ENCODE assay signal across 8 mouse cellular contexts in genomic region chr7:44589946-44590345, GRCm38 (mm10). TPM values are rescaled to one million over a fixed set of nuclear protein-coding genes. Genes with fewer than 3 reads are reported as not detected.
DNase-seq lines count a peak whose midpoint lies in the region; ATAC-seq lines count a peak whose summit lies in the region.

No protein-coding gene starts in this region.

- H3K9ac ChIP-seq in intestine, embryonic 16.5 days (ENCODE audit: low read depth, low read length): no peak overlapping the region
- H3K9ac ChIP-seq in midbrain, embryonic 12.5 days (replicated peaks): no peak overlapping the region

- WGBS in intestine, embryonic 16.5 days: 5% methylated on average over 13 of the region's 13 CpGs
- WGBS in midbrain, embryonic 12.5 days: 2% methylated on average over 13 of the region's 13 CpGs

- H3K27me3 ChIP-seq in intestine, embryonic 16.5 days (replicated peaks; ENCODE audit: control insufficient read depth, insufficient read depth, low read length): peaks cover 70% of the 10 kb centered on the region
- H3K27me3 ChIP-seq in midbrain, embryonic 12.5 days: peaks cover 70% of the 10 kb centered on the region

- peak overlapping the region; percentile 99 for H3K4me2 ChIP-seq in intestine, embryonic 16.5 days (ENCODE audit: low read depth, low read length)
- H3K4me2 ChIP-seq in midbrain, embryonic 12.5 days (replicated peaks): peak overlapping the region; percentile 100

- H3K36me3 ChIP-seq in intestine, embryonic 16.5 days (ENCODE audit: control insufficient read depth, insufficient read depth, low read length): no peaks in the 10 kb centered on the region
- no peaks in the 10 kb centered on the region for H3K36me3 ChIP-seq in midbrain, embryonic 12.5 days

- peaks cover 17% of the 10 kb centered on the region for H3K4me1 ChIP-seq in intestine, embryonic 16.5 days (ENCODE audit: control insufficient read depth, insufficient read depth, low read length)
- peaks cover 70% of the 10 kb centered on the region for H3K4me1 ChIP-seq in midbrain, embryonic 12.5 days

- peak overlapping the region; percentile 27; the same call in 1 of the 2 replicates for H3K4me3 ChIP-seq in intestine, embryonic 16.5 days (ENCODE audit: low read length)
- peak overlapping the region; percentile 72 for H3K4me3 ChIP-seq in midbrain, embryonic 12.5 days

- DNase-seq in cerebellum, adult 11-12 months: peak; percentile 79
- DNase-seq in right cerebral cortex, adult 2 months (ENCODE audit: low spot score in 2 of 2): peak; percentile 39 to 42
- no peak for DNase-seq in right cerebral cortex, adult 18-20 months
- no peak for DNase-seq in urinary bladder, postnatal 4 days (ENCODE audit: low spot score in 2 of 2)
- no peak for DNase-seq in thymus, postnatal 36 days

- no peak for ATAC-seq in cerebellum, adult (ENCODE audit: insufficient number of reproducible peaks, low FRiP score, low TSS enrichment)
- no peak for ATAC-seq in intestine, embryonic 16.5 days
- no peak for ATAC-seq in midbrain, embryonic 12.5 days (ENCODE audit: low FRiP score, low read depth)

- no peak overlapping the region for H3K27ac ChIP-seq in intestine, embryonic 16.5 days (ENCODE audit: low read length)
- H3K27ac ChIP-seq in midbrain, embryonic 12.5 days (replicated peaks): peak overlapping the region; percentile 46

- no peaks in the 10 kb centered on the region for H3K9me3 ChIP-seq in intestine, embryonic 16.5 days (ENCODE audit: control insufficient read depth, low read length)
- H3K9me3 ChIP-seq in midbrain, embryonic 12.5 days: no peaks in the 10 kb centered on the region

RNA-seq across cellular contexts. Expression of gene Kcnc3, which starts 0.5 kb away (rescaled TPM):
- 0.20 and 0.22 TPM in 2 replicates for polyA plus RNA-seq in intestine, embryonic 16.5 days (2015; fragmentation: Nextera tagmentation; extraction: Ambion mirVana)
- 2.3 and 2.6 TPM in 2 replicates for polyA plus RNA-seq in midbrain, embryonic 12.5 days (2016; fragmentation: Nextera tagmentation; extraction: Ambion mirVana)

RNA-seq across cellular contexts. Expression of gene Napsa, which starts 17.8 kb away (rescaled TPM):
- polyA plus RNA-seq in intestine, embryonic 16.5 days (2015; fragmentation: Nextera tagmentation; extraction: Ambion mirVana): 3.4 and 3.9 TPM in 2 replicates
- 0.45 and 0.60 TPM in 2 replicates for polyA plus RNA-seq in midbrain, embryonic 12.5 days (2016; fragmentation: Nextera tagmentation; extraction: Ambion mirVana)

RNA-seq across cellular contexts. Expression of gene Nr1h2, which starts 36.2 kb away (rescaled TPM):
- polyA plus RNA-seq in intestine, embryonic 16.5 days (2015; fragmentation: Nextera tagmentation; extraction: Ambion mirVana): 79.3 and 83.3 TPM in 2 replicates
- polyA plus RNA-seq in midbrain, embryonic 12.5 days (2016; fragmentation: Nextera tagmentation; extraction: Ambion mirVana): 78.2 and 80.3 TPM in 2 replicates

RNA-seq across cellular contexts. Expression of gene Pold1, which starts 41.3 kb away (rescaled TPM):
- polyA plus RNA-seq in intestine, embryonic 16.5 days (2015; fragmentation: Nextera tagmentation; extraction: Ambion mirVana): 68.5 and 76.4 TPM in 2 replicates
- polyA plus RNA-seq in midbrain, embryonic 12.5 days (2016; fragmentation: Nextera tagmentation; extraction: Ambion mirVana): 94.1 and 96.0 TPM in 2 replicates

RNA-seq across cellular contexts. Expression of gene Spib, which starts 58.1 kb away (rescaled TPM):
- polyA plus RNA-seq in intestine, embryonic 16.5 days (2015; fragmentation: Nextera tagmentation; extraction: Ambion mirVana): 0.39 and 0.48 TPM in 2 replicates
- polyA plus RNA-seq in midbrain, embryonic 12.5 days (2016; fragmentation: Nextera tagmentation; extraction: Ambion mirVana): not detected in 2 replicates

Comparison
In these comparisons a context has a peak if more than half of its experiments do, and no peak if none do; other contexts are left out.
1. DNase-seq: peak in cerebellum, adult 11-12 months (single experiment) and right cerebral cortex, adult 2 months (2 of 2); none in right cerebral cortex, adult 18-20 months (single experiment), urinary bladder, postnatal 4 days (0 of 2) and thymus, postnatal 36 days (0 of 2).